Mouse (Mus musculus) gastrocnemius, adult 18-20 months (tissue): Measurements from ENCODE around the gene Col3a1. TPM values are rescaled to one million over a fixed set of nuclear protein-coding genes. Genes with fewer than 3 reads are reported as not detected.
A peak's percentile ranks its signal among the peaks of the same experiment; 100 is the strongest.

Source experiments
- DNase-seq: peaks from one replicate; pipeline ENCODE4 v3.0.0; 2021; ENCODE audit warnings: low spot score
- long read RNA-seq, 2 experiments: library from polyadenylated mRNA; stranded (forward); transcript quantifications; one replicate each; pipeline ENCODE4 v2.0.0; 2021
- total RNA-seq, 2 experiments: library from RNA; stranded (reverse); gene quantifications; 2 replicates each; pipeline ENCODE4 v1.2.3; 2021

The Col3a1 gene
- 10 to 100 TPM; 72.3 to 85.2 TPM for total RNA-seq
- long read RNA-seq, experiment 1, full-length matches to known transcripts, result 296 of 346 reads
- long read RNA-seq, experiment 1, partial matches to known transcripts, result 33 of 346 reads
- long read RNA-seq, experiment 1, other reads (novel, unspliced or antisense), result 17 of 346 reads
- long read RNA-seq, experiment 2, full-length matches to known transcripts, result 51 of 60 reads
- long read RNA-seq, experiment 2, partial matches to known transcripts, result 6 of 60 reads
- long read RNA-seq, experiment 2, other reads (novel, unspliced or antisense), result 3 of 60 reads

GRCm38 (mm10) chr1:45311388-45311787, at the start of gene Col3a1:
Gene Col3a1 (plus strand): TSS chr1:45311538.
- DNase-seq, result peak; percentile 76

GRCm38 (mm10) chr1:45269421-45269820, 41.9 kb upstream of the Col3a1 start:
- no peak for DNase-seq

- DNase-seq, result peak; percentile 42
Observed at GRCm38 (mm10) chr1:45276006-45276539, 35.3 kb upstream of the Col3a1 start.

- no peak for DNase-seq
Observed at GRCm38 (mm10) chr1:45287954-45288353, 23.4 kb upstream of the Col3a1 start.

- DNase-seq, result peak; percentile 44
Observed at GRCm38 (mm10) chr1:45290037-45290436, 21.3 kb upstream of the Col3a1 start.

GRCm38 (mm10) chr1:45299394-45300119, 11.8 kb upstream of the Col3a1 start:
- peak; percentile 53 for DNase-seq

- peak; percentile 12 for DNase-seq
Observed at GRCm38 (mm10) chr1:45304273-45304672, 7.1 kb upstream of the Col3a1 start.

GRCm38 (mm10) chr1:45309015-45309414, 2.3 kb upstream of the Col3a1 start:
- peak; percentile 46 for DNase-seq

- DNase-seq, result peak; percentile 48
Observed at GRCm38 (mm10) chr1:45311962-45312361, 624 bp downstream of the Col3a1 start.

GRCm38 (mm10) chr1:45312870-45313269, 1.5 kb downstream of the Col3a1 start:
- peak; percentile 55 for DNase-seq

GRCm38 (mm10) chr1:45313696-45314295, 2.5 kb downstream of the Col3a1 start:
- peak; percentile 33 for DNase-seq

- DNase-seq, result peak; percentile 17
Observed at GRCm38 (mm10) chr1:45315767-45316528, 4.6 kb downstream of the Col3a1 start.

- DNase-seq, result no peak
Observed at GRCm38 (mm10) chr1:45318241-45318640, 6.9 kb downstream of the Col3a1 start.

GRCm38 (mm10) chr1:45320861-45321260, 9.5 kb downstream of the Col3a1 start:
- no peak for DNase-seq

- no peak for DNase-seq
Observed at GRCm38 (mm10) chr1:45329149-45329548, 17.8 kb downstream of the Col3a1 start.

- peak; percentile 67 for DNase-seq
Observed at GRCm38 (mm10) chr1:45355944-45356343, 44.6 kb downstream of the Col3a1 start.

- no peak for DNase-seq
Observed at GRCm38 (mm10) chr1:45358020-45358419, 46.7 kb downstream of the Col3a1 start.

- no peak for DNase-seq
Observed at GRCm38 (mm10) chr1:45359147-45359546, 47.8 kb downstream of the Col3a1 start.

- DNase-seq, result no peak
Observed at GRCm38 (mm10) chr1:45359673-45360072, 48.3 kb downstream of the Col3a1 start.

- peak; percentile 22 for DNase-seq
Observed at GRCm38 (mm10) chr1:45363274-45363673, 51.9 kb downstream of the Col3a1 start.

GRCm38 (mm10) chr1:45365427-45365826, 54.1 kb downstream of the Col3a1 start:
- DNase-seq, result no peak
